Mouse (Mus musculus) kidney, adult 11 months (tissue): Measurements from ENCODE around the gene Hsd3b7.
A peak's percentile ranks its signal among the peaks of the same experiment; 100 is the strongest.
"Not testable (repeated sequence)": the region's sequence is repeated elsewhere in the genome, so short reads cannot be mapped to it uniquely, and the experiment has no call there.

Experiments
- DNase-seq: peaks from one replicate; pipeline ENCODE4 v3.0.0; 2022

Hsd3b7 gene

GRCm38 (mm10) chr7:127800435-127801009 lies at the start of gene Hsd3b7:
Gene Hsd3b7, plus strand, starts transcription at chr7:127800604.
- peak; percentile 93 for DNase-seq

GRCm38 (mm10) chr7:127751619-127752018 lies 48.8 kb upstream of the Hsd3b7 start:
- no peak for DNase-seq

GRCm38 (mm10) chr7:127752069-127752468 lies 48.3 kb upstream of the Hsd3b7 start:
- no peak for DNase-seq

GRCm38 (mm10) chr7:127753158-127753557 lies 47.2 kb upstream of the Hsd3b7 start:
- DNase-seq = no peak

DNA sequence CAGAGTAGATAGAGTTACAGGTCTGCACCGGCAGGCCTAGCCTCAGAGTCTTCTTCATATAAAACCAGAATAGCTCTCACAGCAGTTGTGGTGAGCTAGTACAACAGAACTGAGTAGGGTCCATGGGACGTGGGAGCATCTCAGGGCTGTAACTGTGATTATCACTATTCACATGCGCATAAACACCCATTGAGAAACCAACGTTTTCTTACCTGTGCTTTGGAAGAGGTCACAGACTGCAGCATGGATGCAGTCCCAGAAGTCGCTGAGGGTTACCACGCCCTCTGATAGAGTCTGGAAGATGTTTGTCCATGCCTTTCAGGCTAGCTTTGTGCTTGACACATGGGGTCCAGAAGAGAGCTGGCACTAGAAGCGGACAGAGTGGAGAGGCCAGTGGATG lies 46.7 kb upstream of the Hsd3b7 start:
- no peak for DNase-seq

DNA sequence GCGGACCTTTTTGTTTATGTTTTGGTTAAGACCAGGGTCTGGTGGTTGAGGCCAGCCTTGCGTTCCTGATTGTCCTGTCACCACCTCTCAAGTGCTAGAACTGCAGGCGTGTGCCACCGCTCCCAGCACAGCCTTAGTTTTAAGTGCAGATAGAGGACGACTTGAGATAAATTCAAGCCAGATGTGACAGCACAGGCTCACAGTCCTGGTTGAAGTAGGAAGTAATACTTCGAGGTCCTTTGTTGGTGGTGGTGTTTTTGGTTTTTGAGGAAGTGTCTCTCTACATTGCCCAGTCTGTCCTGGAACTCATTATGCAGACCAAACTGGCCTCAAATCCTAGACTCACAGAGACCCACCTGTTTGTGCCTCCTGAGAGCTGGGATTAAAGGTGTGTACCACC lies 40.7 kb upstream of the Hsd3b7 start:
- DNase-seq = no peak

- no peak for DNase-seq
Observed at GRCm38 (mm10) chr7:127760478-127760877, 39.9 kb upstream of the Hsd3b7 start.

GRCm38 (mm10) chr7:127761026-127761425 lies 39.4 kb upstream of the Hsd3b7 start:
- DNase-seq = peak; percentile 54

DNA sequence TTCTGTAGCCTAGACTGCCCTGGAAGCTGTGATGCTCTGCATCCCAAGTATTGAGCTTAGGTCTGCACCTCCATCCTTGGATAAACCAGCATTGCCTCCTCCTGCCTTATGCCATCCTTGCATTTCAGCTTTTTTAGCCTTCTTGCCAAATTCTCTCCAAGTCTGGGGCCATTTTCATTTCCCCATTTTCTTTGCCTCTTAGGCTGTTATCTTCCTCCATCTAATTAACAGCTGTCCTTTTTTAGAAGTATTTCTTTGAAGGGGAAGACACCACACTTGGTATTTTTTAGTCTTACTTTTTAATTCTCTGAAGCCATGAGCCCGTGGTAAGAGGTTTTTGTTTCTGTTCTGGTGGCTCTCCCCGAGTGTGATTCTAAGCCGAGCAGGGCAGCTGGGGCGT lies 36.8 kb upstream of the Hsd3b7 start:
- DNase-seq = no peak

DNA sequence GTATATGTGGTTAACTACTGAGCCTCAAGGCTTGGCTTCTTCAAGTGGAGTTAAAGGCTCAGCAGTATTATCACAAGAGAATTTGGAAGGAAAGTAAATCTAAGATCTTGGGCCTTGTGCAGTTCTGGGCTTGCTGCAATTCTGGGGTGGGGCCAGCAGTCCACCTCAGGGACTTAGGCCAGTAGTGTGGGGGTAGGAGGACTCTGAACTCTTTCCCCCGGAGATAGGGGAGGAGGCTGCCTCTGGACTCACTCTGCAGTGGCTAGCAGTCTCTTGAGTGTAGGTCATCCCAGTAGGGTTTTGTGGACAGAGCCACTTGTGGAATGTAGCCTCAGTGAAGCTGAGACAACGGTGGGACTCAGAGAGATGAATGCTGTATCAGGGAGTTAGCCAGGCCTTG lies 34.6 kb upstream of the Hsd3b7 start:
- peak; percentile 51 for DNase-seq

GRCm38 (mm10) chr7:127766851-127767609 lies 33.4 kb upstream of the Hsd3b7 start:
- DNase-seq = no peak

- peak; percentile 26 for DNase-seq
Observed at GRCm38 (mm10) chr7:127767671-127768345, 32.6 kb upstream of the Hsd3b7 start.

DNA sequence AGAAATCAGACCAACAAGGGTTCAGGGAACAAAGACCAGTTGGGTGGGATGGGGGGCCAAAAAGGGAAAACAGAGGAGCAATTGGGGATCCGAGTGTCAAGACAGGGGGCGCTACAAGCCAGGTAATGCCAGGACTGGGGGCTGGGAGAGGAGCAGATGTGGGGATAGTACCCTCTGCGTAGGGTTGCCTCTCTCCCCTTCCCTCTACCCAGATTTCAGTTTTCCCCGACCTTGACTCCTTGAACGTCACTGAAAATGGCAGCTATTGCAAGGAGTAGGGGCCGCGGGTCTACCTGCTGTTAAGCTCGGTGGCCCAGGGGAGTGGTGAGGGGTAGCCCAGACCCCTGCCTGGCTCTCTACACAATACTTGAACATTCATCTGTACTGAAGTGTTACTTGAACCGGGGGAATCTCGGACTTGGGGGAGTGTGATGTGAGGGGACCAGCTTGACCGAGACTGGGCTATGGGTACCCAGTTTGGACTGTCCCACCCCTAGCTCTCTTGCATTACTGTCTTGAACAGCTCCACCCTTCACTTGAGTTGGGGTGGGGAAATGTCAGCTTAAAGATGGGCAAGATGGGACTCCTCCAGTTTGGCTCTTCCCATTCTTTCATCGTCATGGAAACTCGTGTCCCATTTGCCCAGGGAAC lies 31.9 kb upstream of the Hsd3b7 start:
- DNase-seq = no peak

DNA sequence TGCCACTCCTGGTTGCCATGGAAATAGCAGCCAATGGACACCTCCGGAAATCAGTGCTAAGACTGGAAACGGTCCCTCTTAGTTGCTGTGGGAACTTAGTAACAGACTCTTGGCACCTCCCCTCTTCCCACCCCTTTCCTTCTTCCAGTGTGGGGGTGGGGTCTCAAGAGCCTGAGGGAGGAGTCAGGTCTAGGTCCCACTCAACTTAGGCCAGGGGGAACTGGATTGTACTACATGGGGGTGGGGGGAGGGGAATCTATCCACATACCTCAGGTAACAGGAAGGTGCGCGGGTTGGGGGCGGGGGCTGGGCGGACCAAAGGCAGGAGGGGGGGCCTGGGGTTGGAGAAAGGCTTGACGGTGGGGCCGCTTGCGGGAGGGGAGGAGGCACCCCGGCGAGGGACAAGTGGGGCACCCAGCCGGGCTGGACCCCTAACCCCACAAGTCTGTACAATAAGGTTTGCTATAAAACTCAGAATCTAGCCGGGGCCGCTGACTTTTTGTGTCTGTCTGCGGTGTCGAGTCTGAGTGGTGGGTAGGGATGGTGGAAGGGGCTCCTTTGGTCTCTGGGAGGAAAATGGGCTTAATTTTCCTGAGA lies 31.3 kb upstream of the Hsd3b7 start:
- DNase-seq = peak; percentile 98

DNA sequence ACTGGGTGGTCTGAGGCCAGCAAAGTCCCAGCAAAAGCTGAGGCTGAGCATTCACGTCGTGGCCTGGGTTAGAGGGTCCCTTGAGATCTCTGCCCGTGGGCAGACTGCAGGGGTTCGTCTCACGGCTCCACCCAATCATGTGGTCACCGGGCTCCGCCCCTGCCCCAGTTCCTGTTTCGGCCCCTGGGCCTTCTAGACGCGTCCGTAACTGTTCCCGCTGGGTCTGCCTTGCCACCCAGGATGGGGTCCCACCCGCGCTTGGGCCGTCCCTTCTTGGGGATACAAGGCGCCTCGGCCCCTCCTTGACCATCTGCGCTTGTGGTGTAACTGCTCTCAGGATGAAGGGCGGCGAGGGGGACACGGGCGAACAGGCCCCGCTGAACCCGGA lies 30.8 kb upstream of the Hsd3b7 start, which contains the start of gene Orai3:
Gene Orai3 (plus strand): TSS at position 165 of the 388 bp plus-strand sequence.
- DNase-seq = peak; percentile 89

GRCm38 (mm10) chr7:127770039-127770905 lies 30.1 kb upstream of the Hsd3b7 start:
- peak; percentile 22 for DNase-seq

GRCm38 (mm10) chr7:127771262-127771661 lies 29.1 kb upstream of the Hsd3b7 start:
- no peak for DNase-seq

DNA sequence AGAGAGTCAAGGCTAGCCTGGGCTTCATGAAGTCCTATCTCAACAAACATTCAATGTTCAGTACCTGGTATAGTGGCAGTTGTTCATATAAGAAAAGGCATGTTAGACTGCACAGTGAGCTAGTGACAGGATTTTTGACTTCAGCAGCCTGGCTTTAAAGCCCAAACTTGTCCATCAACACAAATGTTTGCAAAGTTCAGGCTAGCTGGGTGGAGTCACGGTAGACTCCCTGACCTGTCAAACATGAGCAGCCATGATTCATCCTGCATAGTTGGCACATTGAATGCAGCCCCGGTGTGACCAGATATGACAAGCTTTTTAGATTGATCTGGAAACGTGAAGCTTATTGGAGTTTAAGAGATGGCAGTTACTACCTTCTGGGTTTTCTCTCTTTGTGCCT lies 28.3 kb upstream of the Hsd3b7 start:
- DNase-seq = no peak

DNA sequence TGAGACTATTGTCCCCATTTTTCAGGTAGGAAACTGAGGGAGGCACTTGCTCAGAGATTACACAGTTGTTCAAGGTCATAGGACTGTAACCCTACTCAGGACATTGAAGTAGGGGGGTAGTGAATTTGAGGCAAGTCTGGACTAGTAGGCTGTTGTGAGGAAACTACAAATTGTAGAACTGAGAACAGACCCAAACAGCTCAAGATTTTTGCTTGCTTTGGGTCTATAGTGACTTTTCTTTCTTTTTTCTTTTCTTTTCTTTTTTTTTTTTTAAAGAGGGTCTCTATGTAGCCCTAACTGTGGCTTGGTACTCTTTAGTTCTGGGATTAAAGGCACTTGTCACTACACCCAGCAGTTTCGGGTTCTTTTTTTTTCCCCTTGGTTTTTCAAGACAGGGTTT lies 27.8 kb upstream of the Hsd3b7 start:
- no peak for DNase-seq

- DNase-seq = peak; percentile 76
Observed at GRCm38 (mm10) chr7:127773664-127774384, 26.6 kb upstream of the Hsd3b7 start.

DNA sequence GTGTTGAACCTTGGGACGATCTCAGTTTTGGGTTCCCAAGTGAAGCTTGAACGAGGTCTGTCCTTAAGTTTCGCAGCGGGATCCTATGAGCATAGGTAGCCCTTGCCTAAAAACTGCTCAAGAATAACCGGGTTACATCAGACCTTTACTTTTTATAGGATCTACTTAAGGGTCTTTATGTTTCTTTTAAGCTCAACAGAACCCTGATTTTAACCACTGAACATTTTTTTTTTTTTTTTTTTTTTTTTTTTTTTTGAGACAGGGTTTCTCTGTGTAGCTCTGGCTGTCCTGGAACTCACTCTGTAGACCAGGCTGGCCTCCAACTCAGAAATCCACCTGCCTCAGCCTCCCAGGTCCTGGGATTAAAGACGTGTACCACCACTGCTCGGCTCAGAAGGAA lies 24.6 kb upstream of the Hsd3b7 start:
- DNase-seq = not testable (repeated sequence)
